Mouse (Mus musculus) myocyte (in vitro differentiated cells): ENCODE data around the gene Olfr649.

Experiments
- E2F4 ChIP-seq: IDR thresholded peaks from one replicate; pipeline ENCODE4 v1.6.1; 2011; ENCODE audit warnings: mild to moderate bottlenecking, control low read depth, moderate library complexity; ENCODE audit not compliant: insufficient read depth
- MAX ChIP-seq: IDR thresholded peaks from one replicate; pipeline ENCODE4 v1.6.1; 2011; ENCODE audit warnings: low read depth, mild to moderate bottlenecking, control low read depth
- POLR2A ChIP-seq: IDR thresholded peaks from one replicate; pipeline ENCODE4 v1.6.1; 2011; ENCODE audit warnings: low read depth, mild to moderate bottlenecking, control low read depth, moderate library complexity; ENCODE audit not compliant: insufficient read length
- POLR2AphosphoS2 ChIP-seq: IDR thresholded peaks from one replicate; pipeline ENCODE4 v1.6.1; 2011; ENCODE audit warnings: low read depth, control low read depth; ENCODE audit not compliant: insufficient read length
- REST ChIP-seq: IDR thresholded peaks from one replicate; pipeline ENCODE4 v1.6.1; 2011; ENCODE audit warnings: mild to moderate bottlenecking, control low read depth, moderate library complexity; ENCODE audit not compliant: insufficient read depth, insufficient read length
- TCF12 ChIP-seq: IDR thresholded peaks from one replicate; pipeline ENCODE4 v1.6.1; 2011; ENCODE audit warnings: mild to moderate bottlenecking, control low read depth; ENCODE audit not compliant: poor library complexity, insufficient read depth, severe bottlenecking
- USF1 ChIP-seq: IDR thresholded peaks from one replicate; pipeline ENCODE4 v1.6.1; 2011; ENCODE audit warnings: low read depth, mild to moderate bottlenecking, control low read depth, moderate library complexity

DNA sequence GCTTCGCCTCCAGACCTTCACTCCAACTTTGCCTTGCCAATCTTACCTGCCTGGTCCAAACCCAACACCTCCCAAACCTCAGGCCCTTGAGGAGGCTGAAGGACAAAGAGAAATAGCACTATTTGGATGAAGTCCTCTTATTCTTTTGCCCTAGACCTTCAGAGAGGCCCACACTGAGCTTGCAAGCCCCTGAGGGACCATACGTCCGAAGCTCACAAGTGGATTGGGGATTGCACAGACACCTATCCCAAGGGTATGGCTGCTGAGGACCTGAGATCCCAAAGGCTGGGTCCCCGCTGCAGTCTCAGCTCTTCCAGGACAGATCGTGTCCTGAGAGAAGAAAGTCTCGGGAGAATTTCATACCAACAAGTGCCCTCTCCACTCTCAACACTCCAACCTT lies at the start of gene Olfr649:
- TF ChIP-seq USF1 (no peak), POLR2A (no peak), E2F4 (no peak), TCF12 (no peak), POLR2AphosphoS2 (no peak), REST (no peak), MAX (no peak)
